Mouse (Mus musculus): ENCODE results near the gene Gramd2.

The Gramd2 gene

GRCm38 (mm10) chr9:59669172-59669571 lies 10.8 kb upstream of the Gramd2 start:
- DNase-seq = no peak

DNA sequence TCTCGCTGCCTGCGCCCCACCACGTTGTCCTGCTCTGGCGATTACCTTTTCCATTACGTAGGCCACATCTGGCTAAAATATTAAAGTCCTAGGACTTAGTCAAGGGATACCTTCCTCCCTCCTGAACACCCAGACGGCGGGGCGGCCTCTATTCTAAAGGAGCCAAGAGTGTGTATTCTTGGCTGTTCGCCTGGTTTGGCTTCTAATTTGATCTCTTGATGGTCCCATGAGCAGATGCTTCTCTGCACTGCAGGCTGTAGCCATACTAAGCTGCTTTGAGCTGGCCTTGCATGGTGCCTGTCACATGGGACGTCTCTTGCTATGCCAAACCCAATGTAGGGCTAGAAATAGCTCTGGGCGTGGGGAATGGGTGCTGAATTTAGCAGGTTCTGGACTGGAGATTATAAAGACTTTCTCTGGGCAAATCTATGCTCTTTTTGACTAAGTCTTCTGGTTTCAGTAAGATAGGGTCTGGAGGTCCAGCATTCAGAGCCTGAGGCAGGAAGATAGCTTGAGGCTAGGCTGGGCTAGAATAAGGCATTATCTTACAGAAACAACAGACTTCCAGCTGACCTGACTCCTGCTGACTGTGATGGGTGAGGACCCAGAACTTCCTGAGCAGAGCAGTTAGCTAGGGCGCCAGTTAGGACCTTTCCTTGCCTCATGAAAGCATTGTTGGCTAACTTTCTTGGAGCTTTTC lies 7.6 kb upstream of the Gramd2 start:
- no peak for DNase-seq

GRCm38 (mm10) chr9:59673427-59673826 lies 6.5 kb upstream of the Gramd2 start:
- no peak for DNase-seq

DNA sequence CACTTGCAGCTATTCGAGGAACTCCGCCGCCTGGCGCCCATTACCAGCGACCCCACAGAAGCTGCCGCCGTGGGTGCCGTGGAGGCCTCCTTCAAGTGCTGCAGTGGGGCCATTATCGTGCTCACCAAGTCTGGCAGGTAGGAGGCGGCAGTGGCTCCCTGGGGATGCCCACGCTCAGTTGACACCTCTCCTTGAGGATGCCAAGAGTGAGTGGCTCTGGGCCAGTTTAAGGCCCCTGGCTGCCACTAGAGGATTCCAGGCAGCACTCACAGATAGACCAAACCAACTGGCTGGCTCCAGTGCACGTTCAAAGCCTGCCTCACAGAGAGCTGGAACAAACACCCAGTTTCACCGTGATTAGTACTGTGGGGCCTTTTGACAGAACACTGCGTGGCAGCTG lies 4.3 kb upstream of the Gramd2 start:
- DNase-seq = no peak

DNA sequence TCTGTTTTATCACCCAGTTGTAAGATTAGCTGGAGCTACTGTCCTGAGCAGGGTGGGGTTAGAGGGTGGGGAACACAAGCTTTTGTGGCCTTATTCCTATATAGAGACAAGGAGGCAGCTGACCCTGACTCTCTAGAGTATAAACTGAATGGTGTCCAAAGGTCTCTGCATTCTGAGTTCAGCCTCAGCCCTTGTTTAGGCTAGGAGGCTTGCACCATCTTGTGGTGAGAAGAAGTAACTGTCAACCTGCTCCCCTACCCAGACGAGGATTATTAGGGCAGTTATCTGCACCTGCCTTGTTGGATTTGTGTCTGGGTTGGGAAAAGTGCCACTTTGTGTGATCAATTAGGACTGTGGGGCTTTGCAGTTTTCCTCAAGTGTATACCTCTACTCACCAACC lies 1.6 kb upstream of the Gramd2 start:
- peak; percentile 64 for DNase-seq

GRCm38 (mm10) chr9:59680534-59680875 lies 561 bp downstream of the Gramd2 start:
- DNase-seq = peak; percentile 25

GRCm38 (mm10) chr9:59684020-59684419 lies 4.1 kb downstream of the Gramd2 start:
- no peak for DNase-seq

DNA sequence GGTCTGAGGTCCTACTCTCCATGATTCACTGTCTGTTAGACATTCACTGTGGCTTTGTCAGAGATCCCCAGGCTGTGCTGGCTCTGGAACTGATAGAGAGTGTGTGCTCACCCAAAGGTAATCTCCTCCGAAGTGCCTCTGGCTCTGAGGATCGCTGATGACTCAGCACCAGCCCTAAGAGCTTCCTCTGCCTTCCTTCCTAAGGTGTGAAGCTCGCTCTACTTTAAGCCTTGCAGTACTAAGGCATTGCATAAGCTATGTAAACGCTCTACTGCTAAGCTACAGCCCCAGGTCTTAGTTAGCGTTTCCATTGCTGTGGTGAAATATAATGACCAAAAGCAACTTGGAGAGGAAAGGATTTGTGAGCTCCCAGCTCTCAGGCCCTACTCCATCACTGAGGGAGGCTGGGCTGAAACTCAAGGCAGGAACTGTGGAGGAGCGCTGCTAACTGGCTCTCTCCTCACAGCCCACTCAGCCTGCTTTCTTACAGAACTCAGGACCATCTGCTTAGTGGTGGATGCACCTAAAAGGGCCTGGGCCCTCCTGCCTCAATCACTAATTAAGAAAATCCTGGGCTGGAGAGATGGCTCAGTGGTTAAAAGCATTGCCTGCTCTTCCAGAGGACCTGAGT lies 7.6 kb downstream of the Gramd2 start:
- DNase-seq = no peak

DNA sequence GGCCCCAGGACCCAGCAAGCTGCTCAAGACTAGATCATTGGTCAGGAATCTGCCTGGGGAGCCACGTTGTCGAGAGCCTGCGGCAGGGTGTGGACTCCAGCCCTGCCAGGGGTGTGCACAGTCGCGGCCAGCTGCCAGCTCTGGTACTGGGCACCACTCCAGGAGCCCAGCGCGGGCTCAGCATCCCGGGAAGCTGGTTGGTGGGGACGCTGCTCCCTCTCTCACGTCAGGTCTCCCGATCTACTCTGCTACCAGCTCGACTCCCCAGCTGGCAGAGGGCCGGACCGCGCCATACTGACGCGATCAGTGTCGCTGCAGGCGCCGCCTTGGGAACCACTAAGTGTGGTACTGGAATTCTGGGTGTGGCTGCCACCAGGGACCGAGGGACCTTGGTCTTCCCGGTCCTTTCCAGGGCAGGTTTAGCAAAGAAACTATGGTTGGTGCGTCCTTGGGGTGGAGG lies 11.7 kb downstream of the Gramd2 start:
- DNase-seq = peak; percentile 89

GRCm38 (mm10) chr9:59692145-59692544 lies 12.2 kb downstream of the Gramd2 start:
- DNase-seq = no peak

DNA sequence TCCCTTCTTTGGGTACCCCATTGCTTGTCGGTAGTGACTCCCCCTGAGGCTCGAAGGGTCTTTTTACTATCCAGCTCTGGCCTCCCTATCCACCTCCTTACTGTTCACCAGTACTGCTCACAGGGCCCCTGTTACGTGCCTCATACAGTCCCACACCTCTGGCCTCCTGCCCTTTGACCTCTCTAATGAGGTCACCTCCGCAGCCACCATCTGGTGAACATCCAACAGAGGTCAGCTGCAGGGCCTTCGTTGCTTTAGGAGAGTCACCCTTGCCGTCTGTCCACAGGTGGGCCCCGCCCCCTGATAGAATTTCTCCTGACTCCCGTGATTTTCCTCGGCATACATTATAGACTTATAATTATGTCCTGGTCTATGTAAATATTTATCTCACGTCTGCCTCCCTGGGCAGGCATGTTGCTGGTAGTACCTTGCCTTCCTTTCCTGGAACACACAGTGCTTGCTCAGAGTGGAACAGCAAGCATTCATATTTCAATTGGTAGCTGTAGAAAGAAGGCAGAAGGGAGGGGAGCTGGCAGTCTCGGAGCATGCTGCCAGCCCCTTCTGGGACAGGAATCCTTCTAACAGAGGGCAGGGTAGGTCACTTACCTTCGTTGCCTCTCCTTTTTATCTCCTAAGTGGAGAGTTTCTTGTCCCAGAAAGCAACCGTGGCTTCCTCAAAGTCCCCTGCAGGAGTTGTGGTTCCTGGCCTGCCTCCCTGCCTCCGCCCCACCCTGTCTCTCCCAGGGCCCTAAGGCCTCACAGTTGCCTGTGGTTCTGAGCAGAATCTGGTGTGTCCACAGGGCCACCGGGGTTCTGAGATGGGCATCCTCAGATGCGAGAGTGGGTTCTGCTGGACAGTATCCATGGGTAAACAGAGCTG lies 14.9 kb downstream of the Gramd2 start:
- no peak for DNase-seq

DNA sequence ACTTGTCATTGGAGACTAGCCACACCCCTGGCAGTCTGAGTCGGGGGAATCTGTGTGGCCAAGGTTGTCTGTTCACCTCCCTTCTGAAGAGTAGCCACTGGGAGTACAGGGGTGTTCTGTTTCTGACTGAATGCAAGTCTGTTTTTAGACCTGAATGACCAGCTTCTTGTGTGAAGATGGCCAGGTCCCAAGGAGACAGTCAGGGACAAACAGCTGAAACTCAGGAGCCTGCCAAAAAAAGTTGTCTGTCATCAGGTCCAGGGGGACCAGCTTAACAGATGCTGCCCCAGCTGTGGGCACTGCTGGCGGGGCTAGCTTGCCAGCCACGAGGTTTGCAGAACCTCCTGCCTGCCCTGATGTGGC lies 15.5 kb downstream of the Gramd2 start:
- no peak for DNase-seq

- DNase-seq = no peak
Measured at GRCm38 (mm10) chr9:59696381-59696780, 16.4 kb downstream of the Gramd2 start.

DNA sequence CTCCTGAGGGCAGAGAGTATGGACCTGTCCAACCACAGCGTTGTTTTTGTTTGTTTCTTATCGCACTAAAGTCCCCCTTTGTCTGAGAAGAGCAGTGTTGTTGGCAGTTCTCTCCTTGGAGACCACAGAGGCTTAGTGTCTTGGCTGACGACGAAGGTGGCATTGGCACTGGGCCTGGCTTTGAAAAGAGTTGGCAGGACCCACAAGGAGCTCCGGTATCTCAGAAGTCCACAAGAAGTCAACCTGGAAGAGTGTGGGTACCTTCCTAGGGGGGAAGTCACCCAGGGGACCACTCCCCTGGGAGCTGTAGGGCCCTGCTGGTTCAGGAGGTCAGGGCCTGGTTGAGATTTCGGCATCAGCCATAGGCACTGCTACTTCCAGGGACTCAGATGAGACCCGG lies 21.1 kb downstream of the Gramd2 start:
- DNase-seq = no peak

DNA sequence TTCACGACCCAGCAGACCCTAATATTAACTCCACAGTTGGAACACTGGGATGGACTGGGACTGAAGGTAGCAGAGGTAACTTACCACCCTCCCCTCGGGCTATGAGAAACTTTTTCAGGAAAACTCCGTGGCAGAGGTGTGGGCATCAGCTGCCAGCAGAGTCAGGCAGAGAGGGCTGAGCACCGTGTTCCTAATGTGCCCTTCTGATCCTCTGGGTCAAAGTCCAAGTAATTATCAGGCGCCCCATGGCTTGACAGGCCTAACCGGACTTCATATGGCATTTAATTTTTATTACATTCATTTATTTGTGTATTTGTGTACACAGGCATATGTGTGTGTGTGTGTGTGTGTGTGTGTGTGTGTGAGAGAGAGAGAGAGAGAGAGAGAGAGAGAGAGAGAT lies 23.2 kb downstream of the Gramd2 start:
- no peak for DNase-seq

GRCm38 (mm10) chr9:59706850-59707825 lies 27.2 kb downstream of the Gramd2 start:
- peak; percentile 27 for DNase-seq

DNA sequence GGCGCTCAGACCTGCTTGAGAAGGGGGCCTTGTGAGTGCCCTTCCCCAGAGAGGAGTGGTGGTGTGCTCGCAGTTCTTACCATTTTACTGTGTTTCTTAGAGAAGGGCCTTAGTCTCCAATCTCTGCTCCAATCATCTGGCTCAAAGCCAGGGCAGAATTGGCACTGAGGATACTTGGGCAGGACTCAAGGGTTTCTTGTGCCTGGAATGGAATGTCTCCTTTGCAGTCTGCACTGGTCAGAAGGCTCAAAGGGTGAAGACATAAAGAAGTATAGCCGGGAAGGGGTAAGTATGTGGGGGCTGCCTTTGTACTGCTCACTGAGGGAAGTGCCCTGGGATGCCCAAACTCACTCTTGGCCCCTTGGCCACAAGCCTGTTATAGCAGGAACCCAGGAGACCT lies 29.3 kb downstream of the Gramd2 start:
- DNase-seq = peak; percentile 67

DNA sequence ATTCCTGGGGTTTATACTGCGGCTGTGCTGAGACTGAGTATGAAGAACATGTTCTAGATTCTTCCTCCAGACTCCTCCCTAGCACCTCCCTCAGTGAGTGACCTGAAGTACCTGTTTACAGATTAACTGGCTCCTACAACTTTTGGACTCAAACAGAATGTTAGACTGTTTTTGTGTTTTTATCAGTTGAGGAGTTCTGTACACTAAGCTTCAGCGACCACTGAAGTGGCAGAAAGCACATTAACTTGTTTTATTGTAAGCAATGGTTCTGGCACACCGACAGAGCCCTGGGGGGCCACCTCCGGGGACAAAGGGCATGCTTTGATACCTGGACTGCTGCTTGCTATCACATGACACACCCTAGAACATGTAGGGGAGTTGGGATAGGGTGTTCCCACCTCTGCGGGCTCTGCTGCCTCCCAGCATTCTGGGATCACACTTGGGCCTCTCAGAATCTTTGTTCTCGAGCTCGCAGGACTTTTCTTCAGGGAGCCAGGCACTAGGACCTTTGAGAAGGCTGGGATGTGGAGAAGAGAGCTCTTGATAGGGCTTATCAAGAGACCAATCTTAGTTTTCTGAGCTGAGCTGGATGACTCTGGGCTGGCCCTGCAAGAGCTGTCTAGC lies 36.4 kb downstream of the Gramd2 start:
- DNase-seq = peak; percentile 75

- no peak for DNase-seq
Measured at GRCm38 (mm10) chr9:59718237-59718636, 38.3 kb downstream of the Gramd2 start.

- DNase-seq = no peak
Measured at GRCm38 (mm10) chr9:59721144-59721543, 41.2 kb downstream of the Gramd2 start.

DNA sequence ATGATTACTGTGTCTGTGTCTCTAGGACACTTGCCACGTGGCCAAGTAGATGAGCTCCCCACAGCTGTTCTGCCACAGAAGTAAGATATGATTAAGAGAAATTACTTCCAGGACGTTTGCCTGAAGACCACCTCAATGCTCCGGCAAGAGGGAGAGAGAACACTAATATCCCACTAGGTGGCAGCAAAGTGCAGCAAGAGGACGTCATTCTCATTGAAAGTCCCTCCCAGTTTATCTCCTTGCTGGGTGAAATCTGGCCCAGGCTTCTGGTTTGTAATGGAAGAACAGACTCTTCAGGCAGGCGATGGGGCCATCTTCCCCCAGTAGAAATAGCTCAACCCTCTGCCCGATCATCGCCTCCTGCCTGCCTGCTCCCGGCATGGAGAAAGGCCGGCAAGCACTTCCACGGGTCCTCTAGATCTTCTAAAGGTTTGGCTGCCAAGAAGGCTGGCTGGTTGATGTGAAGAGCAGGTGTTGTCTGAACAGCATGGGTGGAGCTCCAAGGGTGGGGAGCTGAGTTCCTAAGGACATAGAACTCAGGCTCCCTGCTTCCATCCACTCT lies 43.2 kb downstream of the Gramd2 start:
- peak; percentile 81 for DNase-seq

Measured in kidney, postnatal 14 days (tissue).